Mouse (Mus musculus): ENCODE data around the gene Sccpdh. TPM values are rescaled to one million over a fixed set of nuclear protein-coding genes. Genes with fewer than 3 reads are reported as not detected.
"Not testable (repeated sequence)": the region's sequence is repeated elsewhere in the genome, so short reads cannot be mapped to it uniquely, and the experiment has no call there.

The Sccpdh gene
- polyA plus RNA-seq, 1 experiment: 43.0 TPM

DNA sequence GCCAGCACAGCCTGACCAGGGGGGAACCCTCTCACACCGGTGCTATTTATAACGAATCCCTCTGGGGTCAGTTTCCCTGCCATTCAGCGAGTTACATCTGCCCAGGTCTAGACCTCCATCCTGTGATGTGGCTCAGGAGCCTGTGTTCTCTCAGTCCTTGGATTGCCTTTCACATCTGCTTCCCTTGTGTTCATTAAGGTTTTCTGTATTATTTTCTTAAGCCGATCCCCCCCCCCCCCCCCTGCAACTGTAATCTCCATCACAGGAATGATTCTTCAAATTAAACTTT, 22.1 kb upstream of the Sccpdh start:
- TF ChIP-seq MAX (IDR thresholded peaks at IDR 0.05; ENCODE audit: low read depth) (no peak), TCF3 (IDR thresholded peaks at IDR 0.05; ENCODE audit: insufficient read length, low read depth) (no peak), TCF12 (IDR thresholded peaks at IDR 0.05; ENCODE audit: insufficient read depth, poor library complexity, severe bottlenecking) (no peak), SRF (IDR thresholded peaks at IDR 0.05; ENCODE audit: control insufficient read depth, insufficient read length, low read depth) (no peak), CEBPB (IDR thresholded peaks at IDR 0.05; ENCODE audit: insufficient read depth, poor library complexity, severe bottlenecking) (no peak), E2F4 (IDR thresholded peaks at IDR 0.05; ENCODE audit: insufficient read depth) (no peak), POLR2AphosphoS2 (IDR thresholded peaks at IDR 0.05; ENCODE audit: insufficient read length, low read depth) (no peak), POLR2A (IDR thresholded peaks at IDR 0.05; ENCODE audit: insufficient read length, low read depth) (no peak), MYOG (IDR thresholded peaks at IDR 0.05; ENCODE audit: control insufficient read depth in 1 of 3, insufficient read depth in 1 of 3, insufficient read length in 2 of 3, low read depth in 2 of 3) (no peak), MYOD1 (IDR thresholded peaks at IDR 0.05; ENCODE audit: control insufficient read depth in 1 of 3, insufficient read length in 2 of 3, low read depth in 2 of 3) (no peak), USF1 (IDR thresholded peaks at IDR 0.05; ENCODE audit: low read depth) (no peak), REST (IDR thresholded peaks at IDR 0.05; ENCODE audit: insufficient read depth, insufficient read length) (no peak)
- Histone ChIP-seq H3K36me3 (ENCODE audit: control insufficient read depth, insufficient read depth) (no peaks in the 10 kb centered on the region), H3K79me2 (ENCODE audit: control insufficient read depth, insufficient read depth) (no peaks in the 10 kb centered on the region), H3ac (ENCODE audit: control insufficient read depth, insufficient read length) (no peak overlapping the region), H3K4me3 (no peak overlapping the region), H3K4me2 (ENCODE audit: low read depth) (peak overlapping the region; percentile 68), H3K27me3 (ENCODE audit: control insufficient read depth, insufficient read depth, insufficient read length) (peaks cover 13% of the 10 kb centered on the region)

DNA sequence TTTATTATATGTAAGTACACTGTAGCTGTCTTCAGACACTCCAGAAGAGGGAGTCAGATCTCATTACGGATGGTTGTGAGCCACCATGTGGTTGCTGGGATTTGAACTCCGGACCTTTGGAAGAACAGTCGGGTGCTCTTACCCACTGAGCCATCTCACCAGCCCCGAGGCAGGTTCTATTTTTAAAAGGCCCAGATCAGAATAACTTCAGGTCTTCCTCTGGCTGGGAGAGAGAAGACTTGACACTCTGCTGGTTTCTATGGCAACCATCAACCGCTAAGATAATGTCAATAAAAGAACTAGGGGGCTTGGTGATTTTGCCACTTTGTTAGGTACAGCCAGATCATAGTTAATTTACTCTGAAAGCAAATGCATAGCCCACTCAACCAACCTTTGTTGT, 19.3 kb upstream of the Sccpdh start:
- not testable (repeated sequence) for H3K4me2 ChIP-seq (ENCODE audit: low read depth); H3K79me2 ChIP-seq (ENCODE audit: control insufficient read depth, insufficient read depth); H3K27me3 ChIP-seq (ENCODE audit: control insufficient read depth, insufficient read depth, insufficient read length); H3K36me3 ChIP-seq (ENCODE audit: control insufficient read depth, insufficient read depth); H3K4me3 ChIP-seq; H3ac ChIP-seq (ENCODE audit: control insufficient read depth, insufficient read length)

- Histone ChIP-seq H3K79me2 (ENCODE audit: control insufficient read depth, insufficient read depth) (no peaks in the 10 kb centered on the region), H3K27me3 (ENCODE audit: control insufficient read depth, insufficient read depth, insufficient read length) (peaks cover 9% of the 10 kb centered on the region), H3K36me3 (ENCODE audit: control insufficient read depth, insufficient read depth) (no peaks in the 10 kb centered on the region), H3K4me2 (ENCODE audit: low read depth) (no peak overlapping the region), H3ac (ENCODE audit: control insufficient read depth, insufficient read length) (no peak overlapping the region), H3K4me3 (no peak overlapping the region)
- no peak for TF ChIP-seq SRF (IDR thresholded peaks at IDR 0.05; ENCODE audit: control insufficient read depth, insufficient read length, low read depth)
- no peak for TF ChIP-seq E2F4 (IDR thresholded peaks at IDR 0.05; ENCODE audit: insufficient read depth)
- TF ChIP-seq MAX (IDR thresholded peaks at IDR 0.05; ENCODE audit: low read depth): no peak
- TF ChIP-seq POLR2A (IDR thresholded peaks at IDR 0.05; ENCODE audit: insufficient read length, low read depth): no peak
These were observed 18.7 kb upstream of the Sccpdh start for GRCm38 (mm10) chr1:179649324-179649723.

GRCm38 (mm10) chr1:179650284-179650683, 17.7 kb upstream of the Sccpdh start:
- H3ac ChIP-seq (ENCODE audit: control insufficient read depth, insufficient read length): no peak overlapping the region
- H3K36me3 ChIP-seq (ENCODE audit: control insufficient read depth, insufficient read depth): no peaks in the 10 kb centered on the region
- peaks cover 3% of the 10 kb centered on the region for H3K27me3 ChIP-seq (ENCODE audit: control insufficient read depth, insufficient read depth, insufficient read length)
- H3K4me2 ChIP-seq (ENCODE audit: low read depth): no peak overlapping the region
- H3K79me2 ChIP-seq (ENCODE audit: control insufficient read depth, insufficient read depth): no peaks in the 10 kb centered on the region
- TF ChIP-seq TCF3 (IDR thresholded peaks at IDR 0.05; ENCODE audit: insufficient read length, low read depth) (no peak), E2F4 (IDR thresholded peaks at IDR 0.05; ENCODE audit: insufficient read depth) (no peak), USF1 (IDR thresholded peaks at IDR 0.05; ENCODE audit: low read depth) (no peak), MYOG (IDR thresholded peaks at IDR 0.05; ENCODE audit: control insufficient read depth in 1 of 3, insufficient read depth in 1 of 3, insufficient read length in 2 of 3, low read depth in 2 of 3) (no peak), CEBPB (IDR thresholded peaks at IDR 0.05; ENCODE audit: insufficient read depth, poor library complexity, severe bottlenecking) (no peak), REST (IDR thresholded peaks at IDR 0.05; ENCODE audit: insufficient read depth, insufficient read length) (no peak), POLR2AphosphoS2 (IDR thresholded peaks at IDR 0.05; ENCODE audit: insufficient read length, low read depth) (no peak), MAX (IDR thresholded peaks at IDR 0.05; ENCODE audit: low read depth) (no peak), MYOD1 (IDR thresholded peaks at IDR 0.05; ENCODE audit: control insufficient read depth in 1 of 3, insufficient read length in 2 of 3, low read depth in 2 of 3) (no peak), SRF (IDR thresholded peaks at IDR 0.05; ENCODE audit: control insufficient read depth, insufficient read length, low read depth) (no peak), POLR2A (IDR thresholded peaks at IDR 0.05; ENCODE audit: insufficient read length, low read depth) (no peak), TCF12 (IDR thresholded peaks at IDR 0.05; ENCODE audit: insufficient read depth, poor library complexity, severe bottlenecking) (no peak)
- H3K4me3 ChIP-seq: no peak overlapping the region

DNA sequence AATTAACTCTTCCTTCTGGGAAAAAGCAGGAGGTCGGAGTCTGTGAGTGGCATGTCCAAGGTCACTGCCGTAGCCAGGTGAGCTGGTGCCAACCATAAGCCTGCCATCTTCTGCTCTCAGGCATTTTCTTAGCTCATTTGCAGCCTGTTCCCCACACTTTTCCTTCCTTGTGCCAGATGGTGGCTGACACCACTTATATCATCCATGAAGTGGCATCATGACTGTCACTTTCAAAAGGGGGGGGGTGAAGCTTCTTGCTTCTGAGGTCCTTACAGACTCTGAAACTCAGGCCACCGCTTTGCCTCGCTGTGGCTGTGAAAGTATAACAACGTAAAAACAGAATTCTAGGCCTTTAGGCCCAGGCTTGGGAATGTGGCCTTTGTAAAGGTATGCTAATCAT, 16.8 kb upstream of the Sccpdh start:
- TF ChIP-seq MYOD1 (IDR thresholded peaks at IDR 0.05; ENCODE audit: control insufficient read depth in 1 of 3, insufficient read length in 2 of 3, low read depth in 2 of 3): no peak
- TF ChIP-seq MYOG (IDR thresholded peaks at IDR 0.05; ENCODE audit: control insufficient read depth in 1 of 3, insufficient read depth in 1 of 3, insufficient read length in 2 of 3, low read depth in 2 of 3): no peak
- no peak for TF ChIP-seq E2F4 (IDR thresholded peaks at IDR 0.05; ENCODE audit: insufficient read depth)
- TF ChIP-seq POLR2AphosphoS2 (IDR thresholded peaks at IDR 0.05; ENCODE audit: insufficient read length, low read depth): no peak
- no peak for TF ChIP-seq SRF (IDR thresholded peaks at IDR 0.05; ENCODE audit: control insufficient read depth, insufficient read length, low read depth)
- TF ChIP-seq TCF3 (IDR thresholded peaks at IDR 0.05; ENCODE audit: insufficient read length, low read depth): no peak
- TF ChIP-seq MAX (IDR thresholded peaks at IDR 0.05; ENCODE audit: low read depth): no peak
- no peak for TF ChIP-seq USF1 (IDR thresholded peaks at IDR 0.05; ENCODE audit: low read depth)
- no peak for TF ChIP-seq TCF12 (IDR thresholded peaks at IDR 0.05; ENCODE audit: insufficient read depth, poor library complexity, severe bottlenecking)
- TF ChIP-seq CEBPB (IDR thresholded peaks at IDR 0.05; ENCODE audit: insufficient read depth, poor library complexity, severe bottlenecking): no peak
- TF ChIP-seq REST (IDR thresholded peaks at IDR 0.05; ENCODE audit: insufficient read depth, insufficient read length): no peak
- no peak for TF ChIP-seq POLR2A (IDR thresholded peaks at IDR 0.05; ENCODE audit: insufficient read length, low read depth)
- Histone ChIP-seq H3K27me3 (ENCODE audit: control insufficient read depth, insufficient read depth, insufficient read length) (no peaks in the 10 kb centered on the region), H3K4me2 (ENCODE audit: low read depth) (no peak overlapping the region), H3ac (ENCODE audit: control insufficient read depth, insufficient read length) (no peak overlapping the region), H3K79me2 (ENCODE audit: control insufficient read depth, insufficient read depth) (no peaks in the 10 kb centered on the region), H3K4me3 (no peak overlapping the region), H3K36me3 (ENCODE audit: control insufficient read depth, insufficient read depth) (no peaks in the 10 kb centered on the region)

All from myocyte (in vitro differentiated cells).